Mouse (Mus musculus): ENCODE measurements around the gene Tbx15.
"Not testable (repeated sequence)": the region's sequence is repeated elsewhere in the genome, so short reads cannot be mapped to it uniquely, and the experiment has no call there.

Tbx15 gene

DNA sequence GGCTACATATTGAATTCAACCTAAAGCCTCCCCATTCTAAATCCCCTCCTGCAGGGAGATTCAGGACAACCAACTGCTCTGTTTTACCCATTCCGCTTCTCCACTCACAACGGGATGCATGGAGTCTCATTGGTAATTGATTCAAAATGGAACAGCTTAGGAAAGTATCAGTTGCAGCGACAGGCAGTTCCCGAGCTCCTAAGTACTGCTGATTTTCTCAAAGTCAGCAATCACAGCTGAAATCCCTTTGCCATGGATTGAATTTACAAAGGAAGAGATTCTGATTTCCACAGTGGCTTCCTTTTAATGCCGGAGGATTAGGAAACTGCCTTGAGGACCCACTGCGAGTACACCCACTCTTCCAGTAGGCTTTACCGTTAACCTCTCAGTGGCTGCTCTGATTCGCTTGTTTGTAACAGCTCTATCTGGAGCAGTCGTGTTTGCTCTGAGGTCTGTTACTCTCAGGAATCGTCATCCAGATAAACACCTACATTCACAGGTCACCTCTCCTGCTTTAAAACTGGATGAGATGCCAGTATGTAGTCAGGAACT lies 26.6 kb downstream of the Tbx15 start:
- no peak for DNase-seq (ENCODE audit: low spot score in 2 of 2)

DNA sequence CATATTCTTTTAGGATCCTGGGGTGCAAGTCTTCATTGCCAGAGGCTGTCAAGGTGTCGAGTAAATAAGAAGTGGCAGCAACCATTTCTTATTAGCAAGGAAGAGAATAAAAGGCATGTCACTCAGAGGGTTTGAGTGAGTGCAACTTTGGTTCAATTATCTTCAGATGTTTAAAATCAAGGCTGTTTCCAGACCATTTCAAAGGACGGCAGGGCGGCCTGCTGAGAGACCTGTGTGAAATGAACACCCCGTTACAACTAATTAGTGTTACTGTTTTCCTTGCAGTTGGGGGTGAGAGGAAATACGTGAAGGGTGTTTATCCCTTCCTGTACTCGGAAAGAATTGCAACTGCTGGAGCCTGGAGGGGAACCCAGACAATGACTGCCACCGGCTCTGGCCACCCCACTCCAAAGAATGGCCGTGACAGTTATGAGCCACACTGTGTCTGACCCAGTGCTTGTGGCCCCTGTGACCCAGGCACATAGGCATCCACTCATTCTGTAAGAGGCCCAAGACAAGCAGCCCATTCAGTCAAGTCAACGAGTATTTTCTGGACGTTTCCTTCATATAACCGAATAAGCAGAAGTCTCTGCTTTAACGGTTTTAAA lies 37.9 kb downstream of the Tbx15 start:
- no peak for DNase-seq (ENCODE audit: low spot score in 2 of 2)

DNA sequence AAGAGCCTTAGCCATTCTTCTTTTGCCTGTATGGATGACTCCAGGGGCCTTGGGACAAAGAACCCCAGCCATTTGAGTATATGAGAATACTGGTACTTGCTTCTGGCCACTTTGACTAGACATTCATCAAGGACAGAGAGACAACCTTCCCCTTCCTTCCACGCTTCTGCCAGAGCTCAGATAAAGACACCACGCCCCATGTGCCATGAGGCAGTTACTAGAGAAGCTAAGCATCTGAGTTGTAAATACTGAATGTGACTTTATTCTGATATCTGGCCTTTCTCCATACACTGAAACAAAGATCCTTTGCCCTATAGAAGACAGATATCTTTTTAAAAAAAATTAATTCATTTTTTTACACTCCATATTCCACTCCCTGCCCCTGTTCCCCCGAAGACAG lies 39.5 kb downstream of the Tbx15 start:
- DNase-seq (ENCODE audit: low spot score in 2 of 2), result no peak

DNA sequence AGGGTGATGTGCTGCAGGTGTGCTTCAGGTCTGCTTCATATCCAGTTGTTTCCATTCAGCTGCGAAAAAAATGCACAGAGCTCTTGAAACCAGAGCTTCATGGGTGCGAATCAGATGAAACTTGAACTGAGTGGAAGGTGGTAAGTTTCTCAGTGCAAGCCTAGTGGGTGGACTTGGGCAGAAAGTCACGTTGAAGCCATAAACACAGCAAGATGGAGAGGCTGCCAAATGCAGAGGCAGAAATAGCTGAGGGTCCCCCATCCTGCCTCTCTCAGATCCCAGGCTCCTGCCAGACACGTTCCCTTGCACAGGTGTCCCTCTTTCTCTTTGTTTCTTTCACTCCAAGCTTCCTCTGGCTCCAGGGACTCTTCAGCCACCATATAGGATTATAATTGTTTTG lies 41.3 kb downstream of the Tbx15 start:
- no peak for DNase-seq (ENCODE audit: low spot score in 2 of 2)

DNA sequence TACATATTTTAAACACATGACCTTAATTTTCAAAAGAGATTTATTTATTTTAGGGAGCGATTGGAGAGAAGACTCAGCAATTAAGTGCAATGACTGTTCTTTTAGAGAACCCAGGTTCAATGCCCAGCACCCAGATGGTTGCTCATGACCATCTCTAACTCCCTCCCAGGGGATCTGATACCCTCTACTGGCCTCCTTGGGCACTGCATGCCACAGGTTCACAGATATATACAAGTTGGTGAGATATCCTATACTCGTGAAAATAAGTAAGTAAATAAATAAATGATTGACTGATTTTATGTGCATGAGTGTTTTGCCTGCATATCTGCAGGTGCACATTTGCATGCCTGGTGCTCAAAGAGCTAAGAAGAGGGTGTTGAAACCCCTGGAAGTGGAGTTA lies 48.1 kb downstream of the Tbx15 start:
- DNase-seq (ENCODE audit: low spot score in 2 of 2), result no peak

DNA sequence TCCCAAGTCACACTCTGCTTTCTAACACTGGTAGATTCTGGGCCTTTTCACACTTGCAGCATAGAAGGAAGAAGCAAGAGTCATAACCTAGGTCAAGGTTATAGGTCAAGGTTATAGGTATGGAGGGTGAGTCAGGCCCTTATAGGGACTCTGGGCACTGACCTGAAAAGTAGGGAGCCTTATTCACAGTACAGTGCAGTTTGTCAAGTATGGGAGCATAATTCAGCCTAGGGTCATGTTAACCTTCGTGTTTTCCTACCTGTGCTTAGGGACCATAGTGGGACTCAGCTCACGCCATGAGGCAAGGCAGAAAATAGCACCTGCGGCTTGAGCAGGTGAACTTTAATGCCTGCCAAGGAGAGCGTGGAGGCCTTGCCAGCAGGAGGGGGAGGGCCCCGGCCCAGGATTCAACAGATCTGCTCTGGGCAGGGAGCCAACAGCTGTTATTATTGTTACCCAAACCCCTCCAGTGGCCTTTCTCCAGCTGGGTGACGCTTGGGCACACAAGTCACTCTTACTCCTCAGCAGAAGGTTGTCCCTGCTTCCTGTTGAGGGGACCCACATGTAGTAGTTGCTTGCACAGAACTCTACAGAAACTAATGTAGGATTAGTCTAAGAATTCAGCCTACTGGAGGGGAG lies 50.0 kb downstream of the Tbx15 start:
- no peak for DNase-seq (ENCODE audit: low spot score in 2 of 2)

DNA sequence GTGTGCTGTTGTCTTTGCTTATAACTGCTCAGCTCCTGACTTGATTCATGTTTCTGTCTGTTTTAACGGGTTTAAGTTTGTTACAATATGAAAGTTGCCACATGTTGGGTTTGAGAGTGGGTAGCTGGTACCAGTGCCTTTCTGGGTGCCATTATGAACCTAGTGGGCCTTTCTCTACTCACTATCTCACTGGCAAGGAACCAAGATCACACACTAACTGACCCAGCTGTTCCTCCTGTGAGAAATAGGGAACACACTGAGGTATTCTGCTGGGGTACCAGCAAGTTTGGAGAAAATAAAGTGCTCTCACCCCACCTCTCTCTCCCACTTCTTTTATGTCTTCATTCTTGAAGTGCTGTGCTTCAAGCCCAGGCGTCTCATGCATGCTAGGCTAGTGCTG lies 50.7 kb downstream of the Tbx15 start:
- DNase-seq (ENCODE audit: low spot score in 2 of 2), result no peak

DNA sequence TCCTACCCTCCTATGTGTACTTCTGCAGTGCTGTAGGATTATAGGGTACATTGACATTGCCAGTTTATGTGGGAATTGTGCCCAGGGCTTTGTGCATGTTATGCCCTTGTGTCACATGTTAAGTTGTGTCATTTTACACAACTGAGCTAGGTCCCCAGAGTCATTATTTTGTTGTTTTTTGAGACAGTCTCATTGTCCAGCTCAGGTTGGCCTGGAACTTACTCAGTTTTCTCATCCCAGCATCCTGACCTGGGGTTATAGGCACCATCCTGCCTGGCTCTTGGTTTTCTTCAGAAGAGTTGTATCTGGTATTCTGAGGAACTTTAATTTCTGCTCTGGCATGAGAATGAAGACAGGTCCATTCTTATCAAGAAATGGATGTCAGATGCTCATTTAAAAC lies 51.2 kb downstream of the Tbx15 start:
- no peak for DNase-seq (ENCODE audit: low spot score in 2 of 2)

DNA sequence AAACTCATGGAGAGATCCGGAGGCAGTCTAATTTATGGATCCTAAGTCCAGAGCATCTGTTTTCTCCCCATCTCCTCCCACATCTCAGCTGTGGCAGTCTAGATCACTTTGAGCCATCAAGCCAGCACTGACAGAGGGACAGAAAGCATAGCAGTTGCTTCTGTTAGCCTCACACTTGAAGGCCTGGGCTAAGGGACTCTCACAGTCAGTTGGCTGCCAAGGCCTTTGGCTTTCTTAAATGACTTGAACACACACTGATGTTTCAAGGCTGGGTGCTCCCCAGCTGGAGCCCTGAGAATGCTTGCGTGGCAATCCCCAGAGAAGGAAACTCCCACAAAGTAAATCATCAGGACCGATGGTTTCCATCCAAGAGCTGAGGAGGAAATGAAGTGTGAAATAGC lies 52.4 kb downstream of the Tbx15 start:
- DNase-seq (ENCODE audit: low spot score in 2 of 2), result peak; percentile 52 to 60

DNA sequence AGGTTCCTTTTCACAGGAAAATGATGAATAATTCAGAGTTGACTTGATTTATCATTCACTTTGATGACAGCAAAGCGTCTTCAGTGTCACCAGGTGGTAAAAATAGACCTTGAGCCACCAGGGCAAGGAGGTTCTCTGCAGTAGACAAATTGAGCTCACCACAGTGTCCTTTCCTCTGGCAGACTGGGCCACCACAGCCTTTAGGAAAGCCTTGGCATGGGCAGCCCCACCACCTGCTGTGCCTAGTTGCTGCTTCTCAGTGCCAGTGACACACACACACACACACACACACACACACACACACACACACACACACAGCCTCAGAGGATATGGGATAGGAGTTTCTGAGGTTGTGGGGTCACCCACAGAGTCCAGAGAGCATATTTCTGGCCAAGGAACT lies 54.0 kb downstream of the Tbx15 start:
- DNase-seq (ENCODE audit: low spot score in 2 of 2), result not testable (repeated sequence)

DNA sequence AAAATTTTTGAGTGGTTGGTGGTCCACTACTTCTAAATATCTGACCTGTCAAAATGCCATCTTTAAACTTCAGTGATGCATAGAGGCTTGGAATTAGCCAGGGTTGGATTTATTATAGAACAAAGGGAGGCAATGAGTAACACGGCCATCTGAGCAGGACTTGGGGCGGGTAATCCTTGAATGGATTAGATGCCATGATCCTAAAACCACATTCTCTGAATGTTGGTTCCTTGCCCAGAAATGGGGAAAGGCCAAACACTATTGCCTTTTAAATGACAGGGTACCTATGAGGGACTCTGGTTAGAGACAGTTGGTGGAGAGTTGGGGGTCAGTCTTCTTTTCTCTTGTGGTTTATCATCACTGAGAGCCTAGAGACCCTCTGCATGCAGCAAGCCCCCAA lies 55.1 kb downstream of the Tbx15 start:
- no peak for DNase-seq (ENCODE audit: low spot score in 2 of 2)

DNA sequence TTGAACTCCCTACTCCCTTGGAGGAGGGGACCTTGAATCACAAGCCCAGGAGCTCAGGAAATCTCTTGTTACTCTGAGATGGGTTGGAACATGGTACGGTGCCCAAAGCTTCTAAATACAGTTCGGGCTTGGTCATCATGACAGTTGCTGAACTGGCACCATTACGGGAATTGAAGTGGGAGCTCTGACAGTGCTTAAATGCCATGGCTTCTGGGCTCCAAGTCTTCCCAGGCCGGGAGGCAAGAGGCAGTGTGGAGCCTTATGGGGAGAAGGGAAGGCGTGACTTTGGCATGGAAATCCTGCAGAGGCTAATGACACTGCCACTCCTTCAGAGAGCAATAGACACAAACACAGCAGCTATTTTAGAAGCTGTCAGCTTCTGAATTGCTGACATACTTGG lies 56.0 kb downstream of the Tbx15 start:
- no peak for DNase-seq (ENCODE audit: low spot score in 2 of 2)

DNA sequence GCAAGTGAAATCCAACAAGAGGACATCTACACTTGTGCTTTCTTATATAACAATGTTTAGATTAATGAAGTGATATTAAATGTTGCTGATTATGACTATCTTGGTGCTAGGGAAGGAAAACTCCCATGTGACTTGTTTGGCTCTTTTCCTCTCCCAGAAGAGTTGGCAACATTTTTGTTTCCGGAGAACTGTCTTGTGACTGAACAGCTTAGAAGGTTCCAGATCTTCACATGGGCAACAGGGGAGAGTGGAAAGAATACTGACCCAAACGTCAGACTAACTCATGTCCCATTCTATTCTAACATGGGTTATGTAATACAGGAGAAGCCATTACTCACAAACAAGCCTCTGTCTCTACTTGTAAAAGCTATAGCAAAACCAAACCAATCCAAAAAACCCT lies 60.7 kb downstream of the Tbx15 start:
- no peak for DNase-seq (ENCODE audit: low spot score in 2 of 2)

DNA sequence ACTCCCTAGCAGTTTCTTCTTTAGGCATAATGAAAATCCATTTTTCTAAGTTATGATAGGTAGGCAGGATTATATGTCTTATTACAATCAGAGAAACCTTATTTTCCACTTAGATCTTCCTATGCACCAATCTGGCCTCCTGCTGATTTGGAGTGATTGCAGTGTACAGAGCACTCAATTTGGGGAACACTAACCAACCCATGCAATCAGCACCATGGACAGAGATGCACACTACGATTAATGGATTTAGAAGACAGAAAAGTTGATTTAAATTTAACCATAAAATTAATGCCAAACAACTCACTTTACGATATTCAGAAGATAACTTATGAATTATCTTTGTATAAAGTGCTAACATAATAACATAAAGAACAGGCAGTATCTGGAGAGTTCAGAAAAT lies 70.7 kb downstream of the Tbx15 start:
- no peak for DNase-seq (ENCODE audit: low spot score in 2 of 2)

DNA sequence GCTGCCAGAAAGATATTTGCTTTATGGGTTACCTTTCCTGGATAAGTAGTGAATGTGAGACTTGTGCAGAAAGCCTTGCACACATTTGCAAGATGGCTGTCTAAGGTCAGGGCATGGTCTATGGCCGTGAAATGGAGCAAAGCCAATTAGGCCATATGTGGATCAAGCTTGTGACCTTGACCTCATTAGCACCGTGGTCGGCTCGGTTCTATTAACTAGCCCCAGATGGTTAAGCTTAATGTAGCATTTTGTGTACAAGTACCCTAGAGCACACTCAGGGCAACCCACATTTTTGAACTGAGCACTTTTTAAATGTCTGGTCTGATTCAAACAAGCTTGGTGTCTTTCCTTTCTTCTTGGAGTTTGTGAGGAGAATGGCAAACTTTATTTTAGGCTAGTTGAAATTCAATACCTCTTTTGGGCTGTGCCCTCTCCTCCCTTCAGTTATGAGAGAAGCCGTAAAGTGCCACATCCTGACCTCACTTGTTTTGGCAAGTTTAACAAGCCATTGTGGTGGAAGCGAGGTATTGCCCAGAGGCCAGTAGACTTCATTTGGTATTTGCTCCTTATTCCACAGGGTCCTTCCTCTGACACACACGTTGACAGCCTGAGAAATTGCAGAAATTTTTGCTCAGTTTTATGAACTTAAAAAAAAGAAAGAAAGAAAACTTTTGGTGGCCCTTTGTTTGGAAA lies 71.9 kb downstream of the Tbx15 start:
- DNase-seq (ENCODE audit: low spot score in 2 of 2), result no peak

DNA sequence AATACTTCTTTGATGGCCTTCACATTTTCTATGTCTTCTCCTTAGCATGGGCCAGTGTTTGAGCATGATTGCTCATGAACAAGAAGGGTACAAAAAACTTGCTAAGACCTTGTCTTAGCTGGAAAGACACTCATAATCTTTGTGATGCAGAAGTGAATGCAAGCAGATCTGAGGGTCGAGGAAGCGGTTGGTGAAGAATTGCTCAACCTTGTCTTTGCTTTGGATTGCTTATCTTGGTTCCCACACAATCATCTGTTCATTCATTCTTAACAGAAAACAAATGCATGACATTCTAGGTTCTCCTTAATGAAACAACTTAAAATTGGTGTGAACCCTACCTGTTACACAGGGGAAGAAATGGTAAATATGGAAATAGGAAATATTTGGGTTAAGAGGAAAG lies 82.2 kb downstream of the Tbx15 start:
- DNase-seq (ENCODE audit: low spot score in 2 of 2), result no peak

DNA sequence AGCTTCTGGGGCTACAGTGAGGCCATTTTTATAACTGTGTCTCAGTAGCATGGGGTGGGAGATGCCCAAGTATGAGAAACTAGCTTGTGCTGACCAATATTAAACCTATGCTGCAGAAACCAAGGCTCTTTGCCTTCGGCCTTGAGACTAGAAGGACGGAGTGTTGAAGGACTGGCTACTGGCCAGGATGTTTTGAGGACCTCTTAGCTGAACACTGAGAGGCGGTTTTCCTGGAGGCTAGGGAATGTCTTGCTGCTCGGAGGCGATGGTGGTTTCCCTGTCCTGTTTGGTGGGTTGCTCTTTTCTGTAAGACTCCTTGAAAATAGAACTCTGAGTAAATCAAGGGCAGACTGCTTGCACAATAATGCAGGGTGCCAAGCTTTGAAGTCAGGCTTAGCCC lies 89.1 kb downstream of the Tbx15 start:
- no peak for DNase-seq (ENCODE audit: low spot score in 2 of 2)

DNA sequence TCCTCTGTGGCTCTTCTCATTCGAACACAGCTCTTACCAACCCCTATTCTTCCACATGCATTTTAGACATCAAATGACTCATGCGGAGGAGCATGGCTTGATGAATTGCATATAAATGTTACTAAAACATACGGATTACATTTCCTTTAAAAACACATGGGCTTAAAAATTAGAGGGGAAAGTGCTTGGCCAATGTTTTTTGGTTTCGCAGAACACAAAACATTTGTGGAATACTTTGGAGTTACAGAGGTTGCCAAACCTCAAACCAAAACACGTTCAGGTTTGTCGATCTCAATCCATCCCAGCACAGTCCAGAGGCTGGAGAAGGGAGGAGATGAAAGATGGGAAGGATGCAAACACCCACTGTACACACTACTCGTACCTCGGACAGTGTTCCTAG lies 90.9 kb downstream of the Tbx15 start:
- no peak for DNase-seq (ENCODE audit: low spot score in 2 of 2)

DNA sequence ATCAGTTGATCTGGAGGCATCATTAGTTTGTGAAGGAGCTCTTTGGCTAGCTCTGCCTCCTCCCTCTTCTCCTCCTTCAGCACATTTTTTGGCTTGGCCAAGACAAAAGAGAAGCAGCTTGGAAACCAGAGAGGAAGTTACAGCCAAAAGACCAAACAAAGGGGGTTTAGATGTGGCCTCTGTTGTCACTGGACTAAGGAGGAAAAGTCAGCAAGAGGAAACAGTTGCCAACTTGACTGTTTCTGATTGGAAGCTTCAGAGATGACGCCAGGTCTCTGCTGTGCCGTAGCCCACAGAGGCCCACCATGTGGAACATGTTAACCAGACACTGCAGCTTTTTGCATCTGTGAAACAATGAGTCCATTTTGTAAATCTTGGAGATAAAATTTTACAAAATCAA lies 96.7 kb downstream of the Tbx15 start:
- no peak for DNase-seq (ENCODE audit: low spot score in 2 of 2)

DNA sequence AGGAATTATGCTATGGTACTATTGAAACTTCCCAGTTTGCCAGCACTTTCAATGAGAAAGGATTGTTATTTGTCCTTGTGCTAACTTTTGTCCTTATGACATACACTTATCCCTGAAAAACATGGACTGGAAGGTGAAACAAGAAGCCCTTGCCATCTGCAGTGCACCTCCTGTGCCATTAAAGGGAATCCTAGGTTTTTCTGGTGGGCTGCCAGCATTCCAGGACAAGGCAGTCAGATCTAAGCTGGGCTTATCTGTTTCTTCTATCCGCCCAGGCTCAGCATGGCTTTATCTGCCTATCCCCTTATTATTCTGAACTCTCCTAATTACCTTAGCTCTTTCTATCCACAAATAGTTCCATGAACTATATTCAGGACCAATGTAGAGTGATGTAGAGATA lies 98.6 kb downstream of the Tbx15 start:
- no peak for DNase-seq (ENCODE audit: low spot score in 2 of 2)

DNA sequence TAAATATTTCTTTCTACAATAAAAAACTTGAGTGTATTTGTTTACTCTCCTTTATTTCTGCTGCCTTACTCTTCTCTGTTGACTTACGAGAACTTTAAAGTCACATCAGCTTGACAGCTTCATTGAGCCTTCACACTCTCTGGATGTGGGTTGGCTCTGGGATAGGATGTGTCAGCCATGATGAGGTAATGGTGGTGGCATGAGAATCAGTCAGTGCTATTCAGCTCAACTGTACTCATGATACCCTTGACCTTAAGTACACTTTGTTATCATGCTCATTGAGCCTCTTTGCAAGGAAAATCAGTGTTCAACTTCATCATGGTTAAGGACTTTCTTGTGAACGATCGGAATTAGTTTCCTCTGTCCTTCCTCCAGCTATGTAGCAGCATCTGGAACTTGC lies 99.8 kb downstream of the Tbx15 start:
- DNase-seq (ENCODE audit: low spot score in 2 of 2), result no peak

DNA sequence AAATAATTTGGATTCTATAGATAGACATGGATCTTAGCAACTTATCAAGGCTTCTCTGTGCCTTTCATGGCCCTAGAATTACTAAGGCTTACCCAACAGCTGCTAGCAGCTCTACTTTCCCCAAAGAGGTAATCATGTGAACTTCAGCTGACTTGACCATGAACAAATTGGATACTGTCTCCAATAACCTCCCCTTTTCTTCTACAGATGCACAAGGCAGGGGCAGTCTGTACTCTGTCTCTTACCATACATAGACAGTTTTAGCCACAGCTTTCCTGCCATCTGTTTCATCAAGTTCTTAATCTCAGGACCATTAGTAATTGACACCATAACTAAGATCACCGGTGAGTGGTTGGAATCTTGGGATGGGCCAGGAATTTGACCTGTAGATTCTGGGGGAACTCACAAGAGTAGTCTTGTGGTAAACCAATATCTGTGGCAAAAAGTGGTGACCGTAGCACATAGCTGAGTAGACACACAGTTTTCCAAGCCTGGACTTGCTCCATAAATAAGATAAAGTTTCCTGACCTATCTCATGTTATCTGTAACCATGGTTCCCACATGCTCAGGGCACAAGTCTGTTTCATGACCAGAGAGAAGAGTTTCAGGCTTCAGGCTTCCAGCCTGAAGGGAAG lies 139.6 kb downstream of the Tbx15 start:
- no peak for DNase-seq (ENCODE audit: low spot score in 2 of 2)

DNA sequence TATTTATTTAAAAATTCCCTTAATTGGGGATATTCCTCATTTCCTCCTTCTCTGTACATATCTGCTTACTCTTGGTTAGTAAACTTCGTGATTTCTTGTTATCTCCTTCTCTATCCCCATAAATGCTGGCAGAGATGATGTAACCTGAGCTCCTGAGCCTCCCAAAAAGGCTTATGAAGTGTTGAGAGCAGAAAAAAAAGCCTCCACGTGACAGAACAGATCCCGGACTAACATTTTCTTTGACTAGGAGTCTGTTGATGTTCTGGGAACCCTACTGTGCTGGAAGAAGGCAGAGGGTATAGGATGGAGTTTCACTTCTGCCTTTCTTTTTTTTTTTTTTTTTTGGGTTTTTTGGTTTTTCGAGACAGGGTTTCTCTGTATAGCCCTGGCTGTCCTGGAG lies 146.9 kb downstream of the Tbx15 start:
- no peak for DNase-seq (ENCODE audit: low spot score in 2 of 2)

Data from left cerebral cortex, adult 9 months (tissue).